Mouse (Mus musculus): ENCODE results near the gene Gm12258. TPM values are rescaled to one million over a fixed set of nuclear protein-coding genes. Genes with fewer than 3 reads are reported as not detected.
"Not testable (repeated sequence)": the region's sequence is repeated elsewhere in the genome, so short reads cannot be mapped to it uniquely, and the experiment has no call there.

Gm12258 gene
- 22.9 TPM in 2 replicates for polyA plus RNA-seq (2015; fragmentation: Nextera tagmentation; extraction: Ambion mirVana)

DNA sequence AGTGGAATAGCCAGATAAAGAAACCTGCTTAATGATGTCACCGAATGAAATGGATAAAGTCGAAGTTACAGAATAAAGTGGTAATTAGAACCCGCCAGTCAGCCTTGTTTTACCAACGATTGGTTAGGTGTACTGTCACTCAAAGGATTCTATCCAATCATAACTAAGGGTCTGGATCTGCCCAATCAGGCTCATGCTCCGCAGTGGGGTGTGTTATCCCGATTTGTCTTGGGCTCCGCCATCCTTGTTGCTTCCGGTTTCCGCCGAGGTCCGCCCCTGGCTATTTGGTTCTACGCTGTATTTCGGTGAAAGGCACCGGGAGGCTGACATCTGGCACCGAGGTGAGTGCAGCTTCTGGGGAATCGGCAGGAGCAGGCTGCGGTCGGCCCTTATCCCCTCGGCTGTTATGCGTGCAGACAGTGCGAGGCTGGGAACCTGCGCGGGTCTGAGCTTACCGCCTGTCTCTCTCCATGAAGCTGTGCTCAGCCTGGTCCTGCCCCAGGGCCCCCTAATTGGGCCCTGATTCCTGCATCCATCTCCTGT lies at the start of gene Gm12258:
Gene Gm12258, plus strand, starts transcription at position 240 of the 543 bp plus-strand sequence.
- peak within 1 kb of the TSS; percentile 62 for H3K4me2 ChIP-seq (replicated peaks)
- peaks cover 13% of the 10 kb centered on the region for H3K4me1 ChIP-seq
- H3K27me3 ChIP-seq = no peaks in the 10 kb centered on the region
- H3K4me3 ChIP-seq = peak within 1 kb of the TSS; percentile 81
- H3K27ac ChIP-seq (replicated peaks) = peak within 1 kb of the TSS; percentile 81
- peaks cover 27% of the 10 kb centered on the region for H3K36me3 ChIP-seq
- under 1% methylated on average over 24 of the region's 24 CpGs for WGBS
- peak within 1 kb of the TSS; percentile 89 for H3K9ac ChIP-seq (replicated peaks)
- ATAC-seq (replicated peaks) = peak; percentile 100
- no peaks in the 10 kb centered on the region for H3K9me3 ChIP-seq

DNA sequence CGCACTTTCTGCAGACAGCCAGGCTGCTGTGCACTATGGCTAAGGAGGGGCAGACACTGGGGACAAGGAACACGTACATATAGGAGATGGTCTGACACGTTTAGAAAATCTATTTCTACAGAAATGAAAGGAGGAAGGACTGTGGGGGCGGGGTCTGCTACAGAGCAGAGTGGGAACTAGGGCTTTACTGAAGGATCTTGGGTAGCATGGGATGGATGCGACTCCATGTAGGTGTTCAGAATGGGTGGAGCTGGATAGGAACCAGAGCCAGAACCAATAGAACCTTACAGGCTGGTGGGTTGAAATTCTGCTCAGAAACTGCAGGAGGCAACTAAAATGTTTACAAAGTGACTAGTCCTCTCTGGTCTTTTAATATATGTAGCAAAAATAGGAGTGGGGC lies 47.2 kb upstream of the Gm12258 start:
- ATAC-seq (replicated peaks) = no peak
- WGBS = 82% methylated on average over 5 of the region's 5 CpGs
- H3K27me3 ChIP-seq = no peaks in the 10 kb centered on the region
- no peaks in the 10 kb centered on the region for H3K9me3 ChIP-seq
- H3K4me3 ChIP-seq = no peak overlapping the region
- no peak overlapping the region for H3K9ac ChIP-seq (replicated peaks)
- no peak overlapping the region for H3K27ac ChIP-seq (replicated peaks)
- no peak overlapping the region for H3K4me2 ChIP-seq (replicated peaks)
- peaks cover 6% of the 10 kb centered on the region for H3K4me1 ChIP-seq
- no peaks in the 10 kb centered on the region for H3K36me3 ChIP-seq

DNA sequence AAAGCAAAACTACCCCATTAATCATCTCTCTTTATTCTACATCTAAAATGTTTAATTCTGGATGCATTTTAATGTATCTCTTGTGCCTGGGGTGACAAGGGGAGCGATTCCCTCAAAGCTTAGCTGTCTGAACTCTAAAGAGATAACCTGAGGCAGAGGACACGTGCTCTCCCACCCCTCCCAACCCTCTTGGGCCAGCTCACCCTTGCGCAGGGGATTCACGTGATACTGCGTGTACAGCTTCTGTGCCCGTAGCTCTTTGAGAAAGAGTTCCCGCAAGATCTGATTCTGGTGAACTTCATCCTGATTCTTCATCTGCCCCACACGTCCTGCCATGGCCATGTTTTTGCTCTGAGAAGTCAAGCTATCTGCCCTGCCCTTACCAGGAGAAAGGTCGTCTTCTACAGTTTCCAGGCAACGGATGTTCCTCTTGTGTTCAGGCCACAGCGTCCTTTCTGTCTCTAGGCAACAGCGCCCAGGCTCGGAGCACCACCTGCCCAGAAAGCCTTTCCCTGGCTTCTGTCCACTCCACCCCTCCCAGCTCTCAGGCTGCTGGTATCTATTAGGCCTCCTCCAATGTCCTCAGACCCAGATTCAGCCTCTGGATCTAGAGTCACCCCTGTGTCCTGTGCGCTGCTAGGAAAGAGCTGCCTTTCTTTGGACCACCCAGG lies 45.3 kb upstream of the Gm12258 start, which contains the start of gene Fam183b:
Gene Fam183b, minus strand, starts transcription at position 403 of the 671 bp plus-strand sequence.
- Histone ChIP-seq H3K9me3 (no peaks in the 10 kb centered on the region), H3K9ac (replicated peaks) (no peak within 1 kb of the TSS), H3K4me3 (no peak within 1 kb of the TSS), H3K27ac (replicated peaks) (no peak within 1 kb of the TSS), H3K4me1 (peaks cover 6% of the 10 kb centered on the region), H3K27me3 (no peaks in the 10 kb centered on the region), H3K4me2 (replicated peaks) (peak within 1 kb of the TSS; percentile 26; the same call in 1 of the 2 replicates), H3K36me3 (no peaks in the 10 kb centered on the region)
- WGBS = 22% methylated on average over 14 of the region's 14 CpGs
- peak; percentile 48; the same call in 1 of the 2 replicates for ATAC-seq (replicated peaks)

DNA sequence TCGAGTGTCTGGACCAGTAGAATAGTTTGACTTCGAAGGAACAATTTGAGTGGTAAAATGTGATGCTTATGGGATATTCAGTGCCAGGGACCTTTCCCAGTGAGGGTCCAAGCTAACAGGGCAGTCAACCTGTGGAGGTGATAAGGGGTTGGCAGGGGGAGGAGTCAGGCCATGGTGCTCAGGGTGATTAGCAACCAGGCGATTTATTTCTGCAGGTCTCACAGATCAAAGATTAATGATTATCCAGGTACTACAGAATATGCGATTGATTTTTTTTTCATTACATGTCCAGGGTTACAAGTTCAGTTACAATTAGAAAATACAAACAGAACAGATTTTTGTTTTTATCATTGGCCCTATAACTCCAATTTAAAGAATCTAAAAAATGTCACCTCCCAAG lies 43.1 kb upstream of the Gm12258 start:
- no peak overlapping the region for H3K9ac ChIP-seq (replicated peaks)

DNA sequence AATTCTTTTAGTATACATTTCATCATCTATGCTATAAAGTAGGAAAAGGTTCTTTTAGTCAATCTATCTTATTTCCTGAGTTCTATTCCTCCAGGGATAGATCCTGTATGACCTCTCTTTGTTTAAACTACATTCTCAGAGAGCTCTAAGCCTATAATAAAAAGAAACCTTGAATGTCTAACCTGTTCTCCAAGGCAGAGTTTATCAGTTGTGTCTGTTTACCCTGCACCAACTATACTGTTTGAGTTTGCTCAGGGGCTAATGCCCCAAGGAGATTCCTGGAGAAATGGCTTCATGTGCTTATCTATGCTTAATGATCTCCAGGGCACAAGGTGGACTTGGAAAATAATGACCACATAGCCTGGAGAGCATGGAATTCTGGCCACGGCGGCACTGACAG lies 42.6 kb upstream of the Gm12258 start:
- no peak overlapping the region for H3K9ac ChIP-seq (replicated peaks)
- no peaks in the 10 kb centered on the region for H3K36me3 ChIP-seq
- ATAC-seq (replicated peaks) = no peak
- WGBS = 83% methylated on average over 2 of the region's 2 CpGs
- H3K4me3 ChIP-seq = no peak overlapping the region
- H3K4me2 ChIP-seq (replicated peaks) = no peak overlapping the region
- H3K27ac ChIP-seq (replicated peaks) = no peak overlapping the region
- H3K27me3 ChIP-seq = no peaks in the 10 kb centered on the region
- H3K9me3 ChIP-seq = no peaks in the 10 kb centered on the region
- H3K4me1 ChIP-seq = peaks cover 6% of the 10 kb centered on the region

More for the DNA sequence above, 43.1 kb upstream of the Gm12258 start:
- H3K4me2 ChIP-seq (replicated peaks) = no peak overlapping the region
- H3K27me3 ChIP-seq = no peaks in the 10 kb centered on the region
- ATAC-seq (replicated peaks) = no peak
- no peaks in the 10 kb centered on the region for H3K36me3 ChIP-seq
- H3K4me1 ChIP-seq = peaks cover 6% of the 10 kb centered on the region
- no peak overlapping the region for H3K4me3 ChIP-seq
- no peaks in the 10 kb centered on the region for H3K9me3 ChIP-seq
- no peak overlapping the region for H3K27ac ChIP-seq (replicated peaks)
- WGBS = 80% methylated on average over 4 of the region's 4 CpGs

DNA sequence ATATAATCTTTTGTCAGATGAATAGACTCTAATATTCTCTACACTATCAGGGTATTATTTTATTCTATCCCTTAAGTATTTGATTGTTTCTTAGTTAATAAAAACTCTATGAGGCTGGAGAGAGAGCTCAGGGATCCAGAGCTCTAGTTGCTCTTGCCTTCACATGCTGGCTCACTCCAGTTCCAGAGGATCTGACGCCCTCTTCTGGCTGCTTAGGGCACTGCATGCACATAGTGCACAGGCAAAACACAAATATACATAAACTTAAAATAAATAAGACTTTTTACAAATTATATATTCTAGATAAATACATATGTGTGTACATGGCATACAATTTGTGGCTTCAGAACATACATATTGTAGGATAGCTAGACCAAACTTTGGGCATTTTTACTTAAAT lies 35.0 kb upstream of the Gm12258 start:
- Histone ChIP-seq H3K36me3 (no peaks in the 10 kb centered on the region), H3K27ac (replicated peaks) (no peak overlapping the region), H3K4me2 (replicated peaks) (no peak overlapping the region), H3K4me3 (no peak overlapping the region), H3K4me1 (no peaks in the 10 kb centered on the region), H3K27me3 (no peaks in the 10 kb centered on the region), H3K9me3 (no peaks in the 10 kb centered on the region), H3K9ac (replicated peaks) (no peak overlapping the region)
- 7% methylated on average over 1 of the region's 1 CpGs for WGBS
- no peak for ATAC-seq (replicated peaks)

DNA sequence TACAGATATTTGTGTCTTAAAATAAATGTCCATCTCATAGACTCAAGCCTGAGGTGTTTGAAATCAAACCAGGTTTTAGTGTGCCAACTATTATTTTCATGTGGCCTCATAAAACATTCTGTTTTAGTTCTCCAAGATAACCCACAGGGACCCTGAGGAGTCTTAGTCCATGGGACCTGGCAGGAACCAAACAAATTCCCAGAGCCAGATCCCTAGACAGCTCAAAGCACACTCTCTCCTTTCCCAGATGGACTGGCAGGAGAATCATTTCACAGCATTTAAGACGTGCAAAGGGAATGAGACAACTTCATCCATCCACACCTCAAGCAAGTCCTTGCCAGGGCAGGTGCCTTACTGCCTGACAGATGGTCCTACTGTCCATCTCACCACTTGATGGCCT lies 32.3 kb upstream of the Gm12258 start, which contains the start of gene Olfr313:
Gene Olfr313, plus strand, starts transcription at position 301 of the 400 bp plus-strand sequence.
- 44% methylated on average over 1 of the region's 1 CpGs for WGBS
- not testable (repeated sequence) for H3K27ac ChIP-seq (replicated peaks); H3K36me3 ChIP-seq; H3K9me3 ChIP-seq; H3K4me1 ChIP-seq; H3K9ac ChIP-seq (replicated peaks); H3K4me2 ChIP-seq (replicated peaks); H3K4me3 ChIP-seq; ATAC-seq (replicated peaks); H3K27me3 ChIP-seq

DNA sequence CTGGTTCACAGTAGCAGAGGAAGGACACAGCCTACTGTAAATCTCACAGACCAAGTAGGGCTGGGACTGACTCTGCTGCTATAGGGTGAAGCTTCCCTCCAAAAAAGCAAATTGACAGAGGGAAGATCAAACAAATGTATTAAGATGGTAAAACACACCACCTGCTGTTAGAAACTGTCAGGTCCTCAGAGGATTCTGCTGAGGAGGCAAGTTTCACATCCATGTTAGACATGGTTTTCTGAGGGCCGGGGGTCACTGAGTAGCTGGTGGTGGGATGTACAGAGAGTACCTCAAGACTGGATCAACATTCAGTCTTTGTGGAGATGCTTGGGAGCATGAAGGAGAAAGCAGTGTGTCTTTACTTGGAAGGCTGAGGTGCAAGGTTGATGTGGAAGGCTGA lies 31.3 kb upstream of the Gm12258 start:
- ATAC-seq (replicated peaks) = no peak
- no peak overlapping the region for H3K4me3 ChIP-seq
- H3K9ac ChIP-seq (replicated peaks) = no peak overlapping the region
- WGBS = 92% methylated on average over 1 of the region's 1 CpGs
- H3K36me3 ChIP-seq = no peaks in the 10 kb centered on the region
- no peak overlapping the region for H3K4me2 ChIP-seq (replicated peaks)
- no peaks in the 10 kb centered on the region for H3K4me1 ChIP-seq
- no peaks in the 10 kb centered on the region for H3K27me3 ChIP-seq
- H3K27ac ChIP-seq (replicated peaks) = no peak overlapping the region
- H3K9me3 ChIP-seq = no peaks in the 10 kb centered on the region

DNA sequence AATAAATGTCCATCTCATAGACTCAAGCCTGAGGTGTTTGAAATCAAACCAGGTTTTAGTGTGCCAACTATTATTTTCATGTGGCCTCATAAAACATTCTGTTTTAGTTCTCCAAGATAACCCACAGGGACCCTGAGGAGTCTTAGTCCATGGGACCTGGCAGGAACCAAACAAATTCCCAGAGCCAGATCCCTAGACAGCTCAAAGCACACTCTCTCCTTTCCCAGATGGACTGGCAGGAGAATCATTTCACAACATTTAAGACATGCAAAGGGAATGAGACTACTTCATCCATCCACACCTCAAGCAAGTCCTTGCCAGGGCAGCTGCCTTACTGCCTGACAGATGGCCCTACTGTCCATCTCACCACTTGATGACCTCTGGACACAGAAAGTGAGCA lies 18.0 kb upstream of the Gm12258 start, which contains the start of gene Olfr312:
Gene Olfr312, plus strand, starts transcription at position 301 of the 400 bp plus-strand sequence.
- not testable (repeated sequence) for H3K9me3 ChIP-seq; H3K9ac ChIP-seq (replicated peaks); H3K4me1 ChIP-seq; ATAC-seq (replicated peaks); H3K36me3 ChIP-seq; H3K27me3 ChIP-seq; H3K4me3 ChIP-seq; H3K27ac ChIP-seq (replicated peaks); H3K4me2 ChIP-seq (replicated peaks)

DNA sequence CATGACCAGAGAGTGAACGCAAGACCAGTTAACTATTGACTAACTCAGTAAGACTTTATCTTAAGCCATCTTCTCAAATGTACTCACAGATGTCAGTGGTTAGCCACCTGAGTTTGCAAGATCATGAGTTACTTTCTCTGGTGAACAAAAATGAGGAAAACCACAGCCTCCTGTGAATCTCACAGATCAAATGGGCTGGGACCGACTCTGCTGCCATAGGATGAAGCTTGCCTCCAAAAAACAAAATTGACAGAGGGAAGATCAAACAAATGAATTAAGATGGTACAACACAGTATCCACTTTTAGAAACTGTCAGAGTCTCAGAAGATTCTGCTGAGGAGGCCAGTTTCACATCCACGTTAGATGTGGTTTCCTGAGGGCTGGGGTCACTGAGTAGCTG lies 17.2 kb upstream of the Gm12258 start:
- H3K27ac ChIP-seq (replicated peaks) = no peak overlapping the region
- H3K9me3 ChIP-seq = no peaks in the 10 kb centered on the region
- no peaks in the 10 kb centered on the region for H3K36me3 ChIP-seq
- H3K4me3 ChIP-seq = no peak overlapping the region
- no peak overlapping the region for H3K9ac ChIP-seq (replicated peaks)
- H3K27me3 ChIP-seq = no peaks in the 10 kb centered on the region
- H3K4me1 ChIP-seq = no peaks in the 10 kb centered on the region
- H3K4me2 ChIP-seq (replicated peaks) = no peak overlapping the region
- no peak for ATAC-seq (replicated peaks)
- WGBS = 82% methylated on average over 3 of the region's 3 CpGs

DNA sequence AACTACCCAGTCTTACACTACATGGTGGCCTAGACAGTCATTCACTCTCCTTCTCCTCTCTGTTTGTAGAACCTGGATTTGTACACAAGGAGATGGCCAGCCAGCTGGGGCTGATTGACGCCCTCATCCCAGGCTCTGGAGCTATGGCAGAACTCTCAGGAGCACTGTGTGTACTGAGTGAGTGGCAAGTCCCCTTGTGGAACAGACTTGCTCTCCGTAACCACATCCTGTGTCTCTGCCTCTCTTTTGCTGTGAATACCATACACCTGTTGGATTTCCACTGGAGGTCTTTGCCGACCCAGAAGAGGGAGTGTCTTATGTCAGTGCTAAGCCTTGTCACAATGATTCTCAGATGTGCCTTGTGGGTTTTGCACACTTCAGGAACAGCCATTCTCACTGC lies 14.4 kb upstream of the Gm12258 start:
- not testable (repeated sequence) for H3K9ac ChIP-seq (replicated peaks); ATAC-seq (replicated peaks); H3K4me1 ChIP-seq; H3K4me3 ChIP-seq; H3K9me3 ChIP-seq; H3K27me3 ChIP-seq; H3K27ac ChIP-seq (replicated peaks); H3K4me2 ChIP-seq (replicated peaks); H3K36me3 ChIP-seq
- WGBS = 82% methylated on average over 3 of the region's 3 CpGs

DNA sequence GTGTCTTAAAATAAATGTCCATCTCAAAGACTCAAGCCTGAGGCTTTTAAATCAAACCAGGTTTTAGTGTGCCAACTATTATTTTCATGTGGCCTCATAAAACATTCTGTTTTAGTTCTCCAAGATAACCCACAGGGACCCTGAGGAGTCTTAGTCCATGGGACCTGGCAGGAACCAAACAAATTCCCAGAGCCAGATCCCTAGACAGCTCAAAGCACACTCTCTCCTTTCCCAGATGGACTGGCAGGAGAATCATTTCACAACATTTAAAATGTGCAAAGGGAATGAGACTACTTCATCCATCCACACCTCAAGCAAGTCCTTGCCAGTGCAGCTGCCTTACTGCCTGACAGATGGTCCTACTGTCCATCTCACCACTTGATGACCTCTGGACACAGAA lies 8.0 kb upstream of the Gm12258 start, which contains the start of gene Olfr311:
Gene Olfr311, plus strand, starts transcription at position 301 of the 400 bp plus-strand sequence.
- not testable (repeated sequence) for H3K27me3 ChIP-seq; ATAC-seq (replicated peaks); H3K4me1 ChIP-seq; H3K9me3 ChIP-seq; H3K36me3 ChIP-seq; H3K9ac ChIP-seq (replicated peaks); H3K4me3 ChIP-seq; H3K27ac ChIP-seq (replicated peaks); H3K4me2 ChIP-seq (replicated peaks)
